Mouse (Mus musculus): ENCODE data around the gene Dpm2.

Gene Dpm2

DNA sequence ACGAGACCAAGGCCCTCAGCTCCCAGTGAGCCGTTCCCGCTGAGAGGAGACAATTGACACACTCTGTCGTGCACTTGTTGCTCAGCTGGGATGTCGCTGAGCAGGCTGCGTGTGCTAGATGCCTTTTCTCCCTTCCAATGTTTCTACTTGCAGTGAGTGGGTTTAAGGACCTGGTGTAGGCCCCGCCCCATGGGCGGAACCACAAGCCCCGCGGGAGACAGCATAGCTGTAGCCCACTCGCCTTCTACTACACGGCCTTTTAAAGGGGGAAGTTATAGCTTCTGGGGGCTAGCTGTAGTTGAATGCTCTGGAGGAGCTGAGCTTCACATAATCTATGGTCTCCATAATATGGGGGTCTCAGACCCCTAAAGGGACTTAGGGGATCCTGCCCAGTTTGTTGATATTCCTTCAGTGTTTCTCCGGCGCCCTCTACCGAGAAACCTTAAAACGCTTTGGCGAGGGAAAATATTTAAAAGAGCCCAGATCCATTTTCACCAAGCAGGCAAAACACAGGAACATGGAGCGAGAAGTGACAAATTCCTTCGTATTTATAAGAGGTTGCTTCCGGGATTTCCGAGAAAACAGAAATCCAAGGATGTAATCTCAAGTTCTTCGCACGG, 40.1 kb downstream of the Dpm2 start:
- DNase-seq (ENCODE audit: low spot score): no peak

DNA sequence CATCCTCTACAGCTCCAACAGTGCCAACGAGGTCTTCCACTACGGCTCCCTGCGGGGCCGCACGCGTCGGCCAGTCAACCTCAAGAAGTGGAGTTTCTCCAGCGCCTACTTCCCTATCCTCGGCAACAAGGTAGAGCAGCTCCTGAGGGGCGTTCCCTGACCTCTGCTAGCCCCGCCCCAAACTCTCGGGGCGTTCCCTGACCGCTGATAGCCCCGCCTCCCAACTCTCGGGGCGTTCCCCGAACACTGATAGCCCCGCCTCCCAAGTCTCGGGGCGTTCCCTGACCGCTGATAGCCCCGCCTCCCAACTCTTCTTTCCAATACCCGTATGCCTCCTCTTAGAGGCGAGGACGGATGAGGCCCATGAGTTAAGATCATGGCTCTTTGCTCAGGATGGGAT, 41.6 kb downstream of the Dpm2 start:
- DNase-seq (ENCODE audit: low spot score): no peak

DNA sequence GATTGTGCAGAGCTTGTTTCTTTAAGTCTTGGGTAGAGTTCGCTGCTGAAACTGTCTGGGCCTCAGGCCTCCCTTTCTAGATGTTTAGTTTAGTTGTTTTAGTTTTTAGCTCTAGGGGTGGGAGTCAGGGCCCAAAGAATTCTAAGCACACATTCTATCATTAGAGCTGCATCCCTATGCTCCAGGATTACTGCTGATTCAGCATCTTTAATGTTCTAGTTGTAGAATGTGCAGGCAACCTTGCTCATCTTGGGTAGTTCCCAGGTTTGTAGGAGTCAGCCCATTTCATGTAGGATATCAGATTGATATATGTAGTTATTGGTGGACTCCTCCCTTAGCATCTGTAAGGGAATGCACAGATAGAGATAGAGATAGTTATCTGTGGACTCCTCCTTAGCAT, 46.5 kb downstream of the Dpm2 start:
- no peak for DNase-seq (ENCODE audit: low spot score)

GRCm38 (mm10) chr2:32617601-32618000, 46.9 kb downstream of the Dpm2 start:
- no peak for DNase-seq (ENCODE audit: low spot score)

DNA sequence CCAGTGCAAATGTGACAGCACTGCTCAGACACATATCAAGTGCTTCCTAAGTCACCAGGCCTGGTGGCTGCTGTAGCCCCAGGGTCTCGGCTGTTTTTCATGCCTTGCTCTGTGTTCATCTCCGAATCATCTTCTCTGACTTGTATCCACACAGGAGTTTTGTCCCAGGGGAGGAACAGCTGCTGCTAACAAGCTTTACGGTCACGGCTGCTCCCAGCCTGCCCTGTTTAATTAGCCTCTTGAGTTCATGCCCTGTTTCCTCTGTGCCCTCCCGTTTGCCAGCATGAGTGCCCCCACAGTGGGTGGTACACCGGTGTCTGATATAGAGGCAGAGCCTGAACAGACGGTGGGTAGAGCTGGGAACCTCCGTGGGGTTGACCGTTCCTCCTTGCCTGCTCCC, 47.4 kb downstream of the Dpm2 start:
- no peak for DNase-seq (ENCODE audit: low spot score)

DNA sequence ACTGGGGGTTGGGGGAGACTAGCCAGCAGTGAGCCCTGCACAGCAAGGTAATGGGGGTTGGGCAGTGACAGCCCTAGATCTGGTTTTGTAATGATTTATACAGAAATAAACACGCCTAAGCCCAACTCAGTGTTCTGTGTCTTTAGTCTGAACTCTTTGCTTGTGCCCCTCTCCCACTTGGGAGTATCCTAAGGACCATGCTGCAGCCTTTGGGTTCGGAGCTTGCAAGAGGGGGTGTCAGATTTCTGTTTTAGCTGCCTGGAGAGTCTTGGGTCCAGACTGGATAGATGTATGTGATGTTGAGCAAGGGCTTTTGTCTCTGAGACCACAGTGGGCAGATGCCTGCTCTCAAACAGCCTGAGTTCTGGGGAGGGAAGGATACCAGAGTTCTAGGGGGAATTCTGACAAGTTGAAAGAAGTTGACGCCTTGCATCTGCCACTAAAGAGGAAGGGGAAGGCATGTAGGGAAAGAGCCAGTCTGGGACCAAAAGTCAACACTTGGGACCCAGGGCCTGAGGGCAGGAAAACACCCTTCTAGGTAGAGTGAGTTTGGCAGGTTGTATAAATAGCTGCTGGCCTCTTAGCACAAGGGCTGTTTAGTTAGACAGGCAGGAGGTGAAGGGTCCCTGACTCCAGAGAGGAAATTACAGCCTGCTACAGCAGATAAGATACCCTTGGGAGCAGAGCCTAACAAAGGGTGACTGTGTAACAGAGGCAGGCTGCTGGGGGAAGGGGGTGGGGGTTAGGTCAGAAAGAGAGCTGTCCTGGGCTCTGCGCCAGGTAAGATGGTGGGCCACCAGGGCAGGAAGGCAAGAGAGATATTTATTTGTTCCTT, 50.2 kb downstream of the Dpm2 start:
- DNase-seq (ENCODE audit: low spot score): no peak

DNA sequence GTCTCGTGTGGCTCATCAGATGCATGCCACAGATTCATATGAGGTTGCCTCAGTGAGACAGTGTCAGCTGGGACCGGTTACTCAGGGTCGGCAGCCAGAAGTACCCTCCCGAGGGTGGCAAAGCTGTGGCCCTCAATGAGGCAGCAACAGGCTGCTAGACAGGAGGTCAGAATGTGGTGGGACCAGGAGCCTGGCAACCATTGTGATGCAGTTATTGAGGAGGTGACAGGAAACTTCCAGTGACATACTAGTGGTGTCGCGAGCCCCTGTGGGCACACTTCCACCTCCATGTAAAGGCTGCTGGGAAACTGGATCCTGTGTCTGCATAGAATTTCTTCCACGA, 50.8 kb downstream of the Dpm2 start, which contains the start of gene Ak1:
Gene Ak1, plus strand, starts transcription at position 242 of the 343 bp plus-strand sequence.
- no peak for DNase-seq (ENCODE audit: low spot score)
